Mouse (Mus musculus): ENCODE results near the gene Hephl1. TPM values are rescaled to one million over a fixed set of nuclear protein-coding genes. Genes with fewer than 3 reads are reported as not detected.

The Hephl1 gene
- total and polyA plus RNA-seq, 3 experiments: not detected

DNA sequence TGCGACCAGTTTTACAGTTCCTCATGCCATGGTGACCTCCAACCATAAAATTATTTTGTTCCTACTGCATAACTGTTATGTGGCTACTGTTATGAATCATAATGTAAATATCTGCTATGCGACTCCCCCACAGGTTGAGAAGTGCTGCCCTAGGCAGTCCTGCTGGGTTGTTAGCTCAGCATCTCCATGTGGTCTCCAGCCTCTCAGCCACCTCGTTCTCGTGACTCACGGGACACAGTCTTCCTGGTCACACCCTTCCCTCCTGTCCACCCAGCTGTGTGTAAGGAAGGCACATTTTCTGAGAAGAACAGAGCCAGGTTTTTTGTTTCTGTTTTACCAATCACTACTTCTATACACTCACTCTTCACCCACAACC is 93.2 kb downstream of the Hephl1 start:
- Histone ChIP-seq H3K27me3 (replicated peaks) (no peaks in the 10 kb centered on the region), H3K27ac (ENCODE audit: insufficient read depth, low read depth) (no peak overlapping the region), H3K9me3 (replicated peaks; ENCODE audit: low read length) (peaks cover 4% of the 10 kb centered on the region), H3K79me2 (replicated peaks; ENCODE audit: control insufficient read depth, extremely low read depth, insufficient read depth, poor library complexity, severe bottlenecking) (no peaks in the 10 kb centered on the region), H3K4me1 (ENCODE audit: control insufficient read depth in 1 of 2, insufficient read depth in 2 of 2) (peaks cover 0 to 9% of the 10 kb centered on the region in 2 experiments; a peak in 2 of 4 replicates), H3K4me2 (ENCODE audit: insufficient read depth, low read depth, poor library complexity, severe bottlenecking) (no peak overlapping the region), H3K36me3 (replicated peaks in 1 of 2; ENCODE audit: control insufficient read depth in 1 of 2, insufficient read depth in 1 of 2, low read length in 1 of 2) (peaks cover 0 to 71% of the 10 kb centered on the region in 2 experiments), H3K9ac (ENCODE audit: insufficient read depth, low read depth) (no peak overlapping the region), H3K4me3 (replicated peaks in 1 of 3; ENCODE audit: low read depth in 2 of 3, low read length in 2 of 3, poor library complexity in 1 of 3) (no peak overlapping the region)
- peak; percentile 12 for DNase-seq (ENCODE audit: extremely low read depth)
- dilution Hi-C loops (cut with MboI; ENCODE audit: extremely low pct_ligation_motif_present, extremely low pct_unique_long_range_greater_than_20kb, low sequenced_read_pairs) (no loop called here), in situ Hi-C loops (cut with MboI; ENCODE audit: low pct_ligation_motif_present, low pct_unique_long_range_greater_than_20kb, low sequenced_read_pairs) (loop anchor here (5.0 kb wide), 2 partner anchors 161 to 241 kb away; no protein-coding TSS in a partner anchor)
- TF ChIP-seq ZKSCAN1 (IDR thresholded peaks at IDR 0.05; ENCODE audit: borderline replicate concordance, low read depth, low read length) (no peak), POLR2A (IDR thresholded peaks at IDR 0.05; ENCODE audit: low read depth, low read length) (no peak), BHLHE40 (IDR thresholded peaks at IDR 0.05; ENCODE audit: low read depth, low read length) (0 out of 2 replicates have a peak, but pooled peaks have one; percentile 12)

DNA sequence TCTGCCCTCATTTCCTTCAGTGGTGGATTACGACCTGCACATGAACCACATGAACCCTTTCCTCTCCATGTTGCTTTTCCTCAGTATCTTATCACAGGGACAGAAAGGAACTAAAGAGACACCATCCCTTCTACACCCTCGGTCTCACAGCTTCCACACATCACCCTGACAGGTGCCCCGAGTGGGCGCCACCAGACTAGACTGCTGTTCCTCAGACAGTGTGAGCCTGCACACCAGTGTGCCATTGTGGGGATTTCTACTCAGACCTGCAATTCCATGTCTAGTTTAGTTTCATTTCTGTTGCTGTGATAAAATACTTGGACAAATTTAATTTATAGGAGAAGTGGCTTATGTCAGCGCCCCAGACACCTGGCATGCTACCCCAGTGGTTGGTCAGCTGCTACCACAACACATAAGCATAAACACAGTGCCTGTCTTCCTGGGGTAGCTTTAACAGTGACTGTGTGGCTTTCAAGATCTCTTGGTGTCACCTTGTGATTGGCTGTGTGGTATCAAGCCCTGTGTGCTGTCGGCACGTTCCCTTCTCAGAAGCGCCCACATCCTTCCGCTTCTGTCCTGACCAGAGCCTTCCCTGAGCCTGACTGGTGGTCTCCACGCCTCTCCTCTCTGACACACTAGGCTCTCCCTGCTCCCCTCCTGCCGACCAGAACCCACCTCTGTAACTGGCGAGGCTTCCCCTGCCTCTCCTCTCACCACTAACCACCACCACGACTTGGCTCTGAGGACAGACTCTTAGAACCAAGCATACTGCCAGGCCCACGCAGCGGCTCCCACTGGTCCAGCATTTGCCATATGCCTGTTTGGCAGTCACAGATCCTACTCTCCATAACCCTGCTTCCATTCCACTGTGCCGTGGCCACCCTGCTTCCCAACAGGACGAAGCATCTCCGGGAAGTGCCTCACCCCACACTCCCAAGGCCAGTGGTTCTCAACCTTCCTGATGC is 93.8 kb downstream of the Hephl1 start:
- no peak for TF ChIP-seq SMC3 (IDR thresholded peaks at IDR 0.05; ENCODE audit: low read depth, low read length)
- no peak for TF ChIP-seq TCF12 (IDR thresholded peaks at IDR 0.05; ENCODE audit: low read depth, low read length)
- no peak for TF ChIP-seq MAFK (IDR thresholded peaks at IDR 0.05; ENCODE audit: insufficient replicate concordance, low read length)
- no peak for TF ChIP-seq NELFE (IDR thresholded peaks at IDR 0.05; ENCODE audit: low read depth, low read length)
- TF ChIP-seq CTCF (conservative IDR thresholded peaks at IDR 0.05 in 1 of 2, IDR thresholded peaks at IDR 0.05 in 1 of 2; ENCODE audit: low read depth in 2 of 2, low read length in 2 of 2): no peak
- no peak for TF ChIP-seq ELF1 (IDR thresholded peaks at IDR 0.05; ENCODE audit: low read depth, low read length)
- TF ChIP-seq SIN3A (IDR thresholded peaks at IDR 0.05; ENCODE audit: low read length): no peak
- TF ChIP-seq USF2 (conservative IDR thresholded peaks at IDR 0.05; ENCODE audit: low read depth, low read length): no peak
- TF ChIP-seq MYC (IDR thresholded peaks at IDR 0.05; ENCODE audit: low read depth, low read length): no peak
- in situ Hi-C loops (cut with MboI; ENCODE audit: low pct_ligation_motif_present, low pct_unique_long_range_greater_than_20kb, low sequenced_read_pairs) (loop anchor here (5.0 kb wide), 2 partner anchors 161 to 241 kb away; no protein-coding TSS in a partner anchor), dilution Hi-C loops (cut with MboI; ENCODE audit: extremely low pct_ligation_motif_present, extremely low pct_unique_long_range_greater_than_20kb, low sequenced_read_pairs) (no loop called here)
- H3K4me3 ChIP-seq (replicated peaks in 1 of 3; ENCODE audit: low read depth in 2 of 3, low read length in 2 of 3, poor library complexity in 1 of 3): no peak overlapping the region
- H3K27me3 ChIP-seq (replicated peaks): no peaks in the 10 kb centered on the region
- H3K9me3 ChIP-seq (replicated peaks; ENCODE audit: low read length): peaks cover 4% of the 10 kb centered on the region
- no peak overlapping the region for H3K27ac ChIP-seq (ENCODE audit: insufficient read depth, low read depth)
- H3K4me2 ChIP-seq (ENCODE audit: insufficient read depth, low read depth, poor library complexity, severe bottlenecking): no peak overlapping the region
- peaks cover 0 to 74% of the 10 kb centered on the region in 2 experiments for H3K36me3 ChIP-seq (replicated peaks in 1 of 2; ENCODE audit: control insufficient read depth in 1 of 2, insufficient read depth in 1 of 2, low read length in 1 of 2)
- no peak for DNase-seq (ENCODE audit: extremely low read depth)
- H3K9ac ChIP-seq (ENCODE audit: insufficient read depth, low read depth): no peak overlapping the region
- peaks cover 0 to 9% of the 10 kb centered on the region in 2 experiments; a peak in 2 of 4 replicates for H3K4me1 ChIP-seq (ENCODE audit: control insufficient read depth in 1 of 2, insufficient read depth in 2 of 2)
- H3K79me2 ChIP-seq (replicated peaks; ENCODE audit: control insufficient read depth, extremely low read depth, insufficient read depth, poor library complexity, severe bottlenecking): no peaks in the 10 kb centered on the region
